Mouse (Mus musculus) cortical plate, adult 2 months (tissue): ENCODE measurements around the gene Sart1.

Experiments used
- CTCF ChIP-seq: fragments of 200-500 bp; IDR thresholded peaks from 2 replicates; pipeline ENCODE4 v1.5.1; 2011; ENCODE audit warnings: mild to moderate bottlenecking, control low read depth, low read length; ENCODE audit not compliant: insufficient read depth; ENCODE audit errors: extremely low read depth
- POLR2A ChIP-seq: fragments of 200-500 bp; IDR thresholded peaks from 2 replicates; pipeline ENCODE4 v1.6.1; 2011; ENCODE audit warnings: mild to moderate bottlenecking, low read length, control low read depth; ENCODE audit not compliant: insufficient read depth; ENCODE audit errors: extremely low read depth

DNA sequence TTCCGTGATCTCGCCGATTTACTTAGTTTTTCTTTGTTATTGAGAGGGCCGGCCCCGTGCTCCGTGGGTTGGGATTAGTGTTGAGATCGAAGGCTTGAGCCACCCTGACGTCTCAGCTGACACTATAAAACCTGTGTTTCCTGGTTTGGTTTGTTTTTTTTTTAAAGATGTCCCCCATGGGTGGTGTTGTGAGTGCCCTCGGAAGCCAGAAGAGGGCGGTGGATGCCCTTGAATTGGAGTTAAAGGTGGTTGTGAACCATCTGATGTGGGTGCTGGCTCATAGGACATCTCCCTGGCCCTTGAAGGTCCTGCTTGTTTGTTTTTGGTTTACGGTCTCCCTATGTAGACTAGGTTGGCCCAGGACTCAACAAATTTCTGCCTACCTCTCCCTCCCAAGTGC, 21.0 kb downstream of the Sart1 start:
- TF ChIP-seq POLR2A (no peak), CTCF (no peak)
